Comparison of ENCODE assay signal across 15 mouse cellular contexts in the genomic region with DNA sequence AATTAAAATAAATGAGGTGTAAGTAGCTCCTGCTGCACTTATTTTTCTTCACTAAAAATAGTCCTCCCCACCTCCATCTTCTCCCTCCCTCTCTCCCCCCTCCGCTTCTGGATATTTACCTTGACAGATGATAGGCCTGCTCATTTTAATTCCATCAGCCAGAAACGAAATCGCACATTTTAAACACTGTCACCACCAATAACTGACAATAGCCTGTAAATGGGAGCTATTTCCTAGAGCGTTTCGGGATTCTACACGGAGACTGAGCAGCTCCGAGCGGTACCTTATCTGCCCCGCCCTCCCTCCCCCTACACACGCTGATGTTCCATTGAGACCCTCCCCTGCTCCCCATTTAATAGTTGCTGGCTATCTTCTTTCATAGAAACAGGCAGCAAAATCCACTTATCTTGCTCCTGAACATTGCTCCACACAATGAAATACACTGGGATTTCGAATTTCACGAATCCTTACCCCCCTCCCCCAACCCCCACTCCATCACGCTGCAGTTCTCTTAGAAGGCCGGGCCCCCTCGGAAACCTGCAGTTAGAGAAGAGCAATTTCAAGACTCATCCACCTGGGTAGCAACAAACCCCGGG. TPM values are rescaled to one million over a fixed set of nuclear protein-coding genes. Genes with fewer than 3 reads are reported as not detected.
DNase-seq lines count a peak whose midpoint lies in the region; ATAC-seq lines count a peak whose summit lies in the region.
"Had no signal": no experiment of that assay in that cellular context is flagged by ENCODE, and none has a peak within 500 bp of the region (broad histone marks: within the 10 kb centered on the region; RNA-seq: fewer than 3 reads in every experiment).

No protein-coding gene starts in this region.

- H3K27me3 ChIP-seq in neural tube, embryonic 12.5 days (replicated peaks), result peaks cover 40% of the 10 kb centered on the region
- no peaks in the 10 kb centered on the region for H3K27me3 ChIP-seq in forebrain, embryonic 15.5 days
- peaks cover 40% of the 10 kb centered on the region for H3K27me3 ChIP-seq in limb, embryonic 11.5 days (ENCODE audit: control insufficient read depth, insufficient read depth, low read length)
- peaks cover 27% of the 10 kb centered on the region for H3K27me3 ChIP-seq in stomach, embryonic 15.5 days (replicated peaks)

- H3K9ac ChIP-seq in neural tube, embryonic 12.5 days, result no peak overlapping the region
- H3K9ac ChIP-seq in forebrain, embryonic 15.5 days (replicated peaks), result no peak overlapping the region
- H3K9ac ChIP-seq in limb, embryonic 11.5 days (ENCODE audit: low read length), result no peak overlapping the region
- no peak overlapping the region for H3K9ac ChIP-seq in stomach, embryonic 15.5 days

- no peak overlapping the region for H3K4me3 ChIP-seq in neural tube, embryonic 12.5 days
- no peak overlapping the region for H3K4me3 ChIP-seq in forebrain, embryonic 15.5 days
- no peak overlapping the region for H3K4me3 ChIP-seq in limb, embryonic 11.5 days (ENCODE audit: low read depth, low read length)
- no peak overlapping the region for H3K4me3 ChIP-seq in stomach, embryonic 15.5 days (replicated peaks)

- H3K4me1 ChIP-seq in neural tube, embryonic 12.5 days, result peaks cover 20% of the 10 kb centered on the region
- H3K4me1 ChIP-seq in forebrain, embryonic 15.5 days, result peaks cover 42% of the 10 kb centered on the region
- peaks cover 3% of the 10 kb centered on the region for H3K4me1 ChIP-seq in limb, embryonic 11.5 days (ENCODE audit: control insufficient read depth, insufficient read depth, low read length)
- H3K4me1 ChIP-seq in stomach, embryonic 15.5 days, result peaks cover 5% of the 10 kb centered on the region; the same call in 1 of the 2 replicates

- no peak for ATAC-seq in neural tube, embryonic 12.5 days (ENCODE audit: low FRiP score, low read depth)
- 0 out of 2 replicates have a peak, but pooled peaks have one; percentile 5 for ATAC-seq in forebrain, embryonic 15.5 days (replicated peaks)
- ATAC-seq in limb, embryonic 11.5 days (ENCODE audit: insufficient number of reproducible peaks, low FRiP score, low TSS enrichment, low read depth), result no peak
- ATAC-seq in stomach, embryonic 15.5 days (ENCODE audit: insufficient read depth, low FRiP score, low read depth), result no peak

- H3K4me2 ChIP-seq in neural tube, embryonic 12.5 days (replicated peaks), result peak overlapping the region; percentile 19
- peak overlapping the region; percentile 18 for H3K4me2 ChIP-seq in forebrain, embryonic 15.5 days (replicated peaks)
- H3K4me2 ChIP-seq in limb, embryonic 11.5 days (ENCODE audit: low read depth, severe bottlenecking), result peak overlapping the region; percentile 3; the same call in 1 of the 2 replicates
- peak overlapping the region; percentile 30 for H3K4me2 ChIP-seq in stomach, embryonic 15.5 days

- H3K36me3 ChIP-seq in neural tube, embryonic 12.5 days, result no peaks in the 10 kb centered on the region
- H3K36me3 ChIP-seq in forebrain, embryonic 15.5 days, result no peaks in the 10 kb centered on the region
- H3K36me3 ChIP-seq in limb, embryonic 11.5 days (ENCODE audit: control insufficient read depth, insufficient read depth, low read length), result no peaks in the 10 kb centered on the region
- H3K36me3 ChIP-seq in stomach, embryonic 15.5 days, result no peaks in the 10 kb centered on the region

- WGBS in neural tube, embryonic 12.5 days, result 9% methylated on average over 16 of the region's 16 CpGs
- WGBS in forebrain, embryonic 15.5 days, result 5% methylated on average over 16 of the region's 16 CpGs
- 10% methylated on average over 16 of the region's 16 CpGs for WGBS in limb, embryonic 11.5 days
- WGBS in stomach, embryonic 15.5 days, result 8% methylated on average over 16 of the region's 16 CpGs

- no peaks in the 10 kb centered on the region; the same call in 1 of the 2 replicates for H3K9me3 ChIP-seq in neural tube, embryonic 12.5 days
- H3K9me3 ChIP-seq in forebrain, embryonic 15.5 days, result no peaks in the 10 kb centered on the region
- H3K9me3 ChIP-seq in limb, embryonic 11.5 days (ENCODE audit: control insufficient read depth, low read length), result no peaks in the 10 kb centered on the region
- H3K9me3 ChIP-seq in stomach, embryonic 15.5 days, result no peaks in the 10 kb centered on the region

- H3K27ac ChIP-seq in neural tube, embryonic 12.5 days, result no peak overlapping the region
- H3K27ac ChIP-seq in forebrain, embryonic 15.5 days (replicated peaks), result peak overlapping the region; percentile 75
- no peak overlapping the region for H3K27ac ChIP-seq in limb, embryonic 11.5 days (replicated peaks; ENCODE audit: low read depth, low read length)
- H3K27ac ChIP-seq in stomach, embryonic 15.5 days, result no peak overlapping the region

- no peak for DNase-seq in neural tube, embryonic 10.5 days (ENCODE audit: extremely low spot score, low spot score)
- DNase-seq in limb, embryonic 11.5 days (ENCODE audit: low spot score), result no peak
- no peak for DNase-seq in adrenal gland, adult 8-10 months
- DNase-seq in right cerebral cortex, postnatal 36 days (ENCODE audit: low spot score in 2 of 2), result no peak
- DNase-seq in gastrocnemius, postnatal 10 days, result no peak
- DNase-seq: cerebellum, postnatal 36 days; lung, postnatal 14 days; right cerebral cortex, postnatal 4 days; thymus, adult 18-20 months had no signal

RNA-seq across cellular contexts. Expression of a gene that starts 4.4 kb away (rescaled TPM):
- 0.41 and 0.46 TPM in 2 replicates for polyA plus RNA-seq in neural tube, embryonic 12.5 days (2016; fragmentation: Nextera tagmentation; extraction: Ambion mirVana)
- polyA plus RNA-seq in forebrain, embryonic 15.5 days (2015; fragmentation: Nextera tagmentation; extraction: Ambion mirVana), result 3.7 and 4.3 TPM in 2 replicates
- not detected in 2 replicates for polyA plus RNA-seq in limb, embryonic 11.5 days (2014; fragmentation: Nextera tagmentation; extraction: Ambion mirVana)
- polyA plus RNA-seq in stomach, embryonic 15.5 days (2015; fragmentation: Nextera tagmentation; extraction: Ambion mirVana), result 0.19 and 0.31 TPM in 2 replicates
- under 1 TPM in 1 of 4 experiments, not detected in 3; 0.38 TPM for total RNA-seq in adrenal gland, adult 8-10 months (2022)
- 1 to 10 TPM; 3.2 to 7.4 TPM for total RNA-seq in gastrocnemius, postnatal 10 days (2021)
- polyA plus RNA-seq: large intestine, adult 2 months had no signal

RNA-seq across cellular contexts. Expression of a gene that starts 36.0 kb away (rescaled TPM):
- 42.9 and 46.7 TPM in 2 replicates for polyA plus RNA-seq in neural tube, embryonic 12.5 days (2016; fragmentation: Nextera tagmentation; extraction: Ambion mirVana)
- polyA plus RNA-seq in forebrain, embryonic 15.5 days (2015; fragmentation: Nextera tagmentation; extraction: Ambion mirVana), result 76.7 and 76.8 TPM in 2 replicates
- 0.95 and 1.1 TPM in 2 replicates for polyA plus RNA-seq in limb, embryonic 11.5 days (2014; fragmentation: Nextera tagmentation; extraction: Ambion mirVana)
- 4.9 and 5.0 TPM in 2 replicates for polyA plus RNA-seq in stomach, embryonic 15.5 days (2015; fragmentation: Nextera tagmentation; extraction: Ambion mirVana)
- 1 to 10 TPM; 5.7 to 8.2 (median 6.0) TPM for total RNA-seq in adrenal gland, adult 8-10 months (2022)
- under 1 TPM; 0.36 to 0.38 TPM for total RNA-seq in gastrocnemius, postnatal 10 days (2021)

RNA-seq across cellular contexts. Expression of a gene that starts 53.4 kb away (rescaled TPM):
- not detected in 2 replicates for polyA plus RNA-seq in neural tube, embryonic 12.5 days (2016; fragmentation: Nextera tagmentation; extraction: Ambion mirVana)
- not detected in 2 replicates for polyA plus RNA-seq in forebrain, embryonic 15.5 days (2015; fragmentation: Nextera tagmentation; extraction: Ambion mirVana)
- not detected in 2 replicates for polyA plus RNA-seq in limb, embryonic 11.5 days (2014; fragmentation: Nextera tagmentation; extraction: Ambion mirVana)
- not detected in 2 replicates for polyA plus RNA-seq in stomach, embryonic 15.5 days (2015; fragmentation: Nextera tagmentation; extraction: Ambion mirVana)
- total RNA-seq in adrenal gland, adult 8-10 months (2022), result under 1 TPM in 1 of 4 experiments, not detected in 3; 0.13 TPM
- not detected for total RNA-seq in gastrocnemius, postnatal 10 days (2021)
- polyA plus RNA-seq: heart, embryonic 16.5 days; limb, embryonic 14.5 days had no signal
